Mouse (Mus musculus) frontal cortex, postnatal 36 days (tissue): ENCODE measurements at regions not wholly inside any gene's neighbourhood (a gene's known extent, or its start where the extent isn't known, plus 50 kb on each side); places are given as distances from the start of the nearest gene placed in this dataset.

Experiments
- DNase-seq, 2 experiments: peaks; one replicate each; pipeline ENCODE4 v3.0.0; 2022; ENCODE audit warnings: low spot score in 2 of 2

GRCm38 (mm10) chr8:66756639-66757038 lies 59.6 kb downstream of the Npy1r start:
- DNase-seq: no peak

GRCm38 (mm10) chr8:66757830-66758229 lies 60.8 kb downstream of the Npy1r start:
- no peak for DNase-seq

DNA sequence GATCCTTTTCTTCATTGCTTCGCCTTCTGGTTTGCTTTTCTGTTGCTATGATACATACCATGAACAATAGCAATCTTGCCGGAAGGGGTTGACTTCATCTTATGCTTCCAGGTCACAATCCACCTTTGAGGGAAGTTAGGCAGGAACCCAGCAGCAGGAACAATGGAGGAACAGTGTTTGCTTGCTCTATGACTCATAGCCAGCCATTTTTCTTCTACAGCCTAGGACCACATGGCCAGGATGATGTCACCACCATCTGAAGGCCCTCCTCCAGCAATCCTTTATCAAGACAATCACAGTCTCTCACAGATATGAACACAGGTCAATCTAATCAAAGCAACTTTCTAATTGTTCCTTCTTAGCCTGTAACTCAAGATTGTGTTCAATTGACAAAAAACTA lies 61.5 kb downstream of the Npy1r start:
- DNase-seq: no peak

GRCm38 (mm10) chr8:66759716-66760115 lies 62.7 kb downstream of the Npy1r start:
- DNase-seq: peak in 1 of 2 experiments; percentile 33

DNA sequence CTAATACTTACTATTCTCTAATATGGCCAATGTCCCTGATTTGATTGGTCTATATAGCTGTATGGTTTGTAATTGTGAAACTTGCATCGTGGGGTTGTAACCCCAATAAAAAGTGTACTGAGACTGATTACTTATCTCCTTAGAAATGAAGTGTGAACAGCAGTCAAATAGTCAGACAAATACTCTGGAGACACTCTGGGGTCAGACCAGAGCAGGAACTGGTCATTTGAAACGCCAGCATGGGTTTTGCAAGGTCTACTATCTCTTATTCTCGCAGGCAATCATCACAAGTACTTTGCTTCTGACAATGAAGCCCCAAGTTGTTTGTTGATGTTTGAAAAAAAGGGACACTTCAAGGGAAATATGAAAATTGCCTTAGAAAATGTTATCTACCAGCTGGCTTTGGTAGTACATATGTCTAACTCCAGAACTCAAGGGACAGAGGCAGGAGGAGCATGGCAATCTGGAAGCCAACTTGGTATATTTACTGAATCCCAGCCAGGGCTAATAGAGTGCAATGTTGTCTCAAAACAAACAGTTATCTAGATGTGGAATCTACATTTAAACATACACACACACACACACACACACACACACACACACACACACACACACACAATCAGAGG lies 64.1 kb downstream of the Npy1r start:
- DNase-seq: no peak

- DNase-seq: no peak
Measured at GRCm38 (mm10) chr8:66764992-66765528, 68.1 kb downstream of the Npy1r start.

- DNase-seq: no peak
Measured at GRCm38 (mm10) chr8:66768379-66768969, 71.5 kb downstream of the Npy1r start.

DNA sequence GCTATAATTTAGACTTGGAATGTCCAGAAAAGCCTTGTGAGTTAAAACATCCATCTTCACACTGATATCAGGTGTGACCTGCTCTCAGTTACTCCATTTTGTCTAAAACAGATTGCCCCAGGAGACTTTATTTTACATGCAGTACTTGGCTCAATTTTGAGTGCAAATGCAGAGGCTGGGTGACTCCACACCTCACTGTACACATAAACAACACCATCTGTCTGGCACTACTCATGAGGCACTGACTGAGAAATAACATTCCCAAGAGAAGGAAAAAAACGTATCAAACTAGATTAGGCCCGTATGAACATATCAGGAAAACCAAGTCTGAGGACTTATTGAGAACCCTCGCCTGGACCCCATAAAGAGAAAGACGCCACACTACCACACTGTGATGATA lies 74.1 kb downstream of the Npy1r start:
- DNase-seq: peak; percentile 30 to 56

- DNase-seq: no peak
Measured at GRCm38 (mm10) chr8:66772653-66773052, 75.7 kb downstream of the Npy1r start.

DNA sequence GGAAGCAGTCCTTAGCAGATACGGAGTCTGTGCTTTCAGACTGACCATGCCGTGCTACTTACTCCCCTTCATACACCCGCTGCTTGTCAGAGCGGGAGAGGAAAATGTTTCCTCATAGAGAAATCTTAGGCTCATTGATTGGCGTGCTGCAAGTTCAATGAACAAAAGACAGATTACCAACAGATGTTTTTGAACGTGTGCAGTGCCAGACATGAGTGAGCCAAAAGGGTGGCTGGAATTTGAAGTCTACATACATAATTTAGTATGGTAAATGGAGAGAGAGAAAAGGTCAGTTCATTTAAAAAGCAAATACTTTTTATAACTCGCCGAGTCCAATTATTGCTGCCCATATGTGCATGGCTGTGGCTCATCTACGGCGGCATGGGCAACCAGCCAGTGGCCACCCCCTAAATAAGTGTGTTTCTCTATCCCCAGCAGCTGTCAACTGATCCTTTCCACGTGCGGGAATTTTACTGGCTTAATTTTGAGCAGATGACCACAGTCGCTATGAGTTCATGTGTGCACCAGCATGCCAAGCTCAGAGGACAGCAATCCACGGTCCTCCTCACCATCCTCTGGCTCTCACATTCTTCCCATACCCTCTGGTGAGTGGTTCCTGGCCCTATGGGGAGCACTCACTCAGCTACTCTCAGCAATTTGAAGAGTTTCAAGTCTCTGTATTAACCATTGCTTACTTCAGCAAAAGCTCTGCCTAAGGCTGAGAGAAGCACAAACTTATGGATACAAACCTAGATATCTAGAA lies 80.3 kb downstream of the Npy1r start:
- DNase-seq: no peak

GRCm38 (mm10) chr8:66779622-66780021 lies 80.4 kb upstream of the Naf1 start:
- DNase-seq: no peak

- no peak for DNase-seq
Measured at GRCm38 (mm10) chr8:66782656-66783055, 77.4 kb upstream of the Naf1 start.

DNA sequence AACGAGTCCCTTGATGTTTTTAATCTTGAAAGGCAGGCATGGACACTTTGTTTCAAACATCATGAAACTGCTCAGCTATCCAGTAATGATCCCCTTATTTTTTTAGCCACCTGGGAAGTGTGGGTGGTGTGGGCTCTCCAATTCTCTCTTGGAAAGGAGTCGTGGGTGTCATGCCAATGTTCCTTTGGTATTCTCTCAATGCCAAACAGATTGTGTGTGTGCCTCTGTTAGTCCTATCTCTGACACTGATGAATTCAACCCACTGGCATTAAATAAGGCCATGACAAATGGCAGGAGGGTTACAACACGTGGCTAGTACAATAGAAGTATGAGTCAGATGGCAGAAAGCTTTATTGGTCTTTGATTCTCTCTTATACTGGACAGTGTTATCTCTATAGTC lies 74.0 kb upstream of the Naf1 start:
- DNase-seq: no peak
